Mouse (Mus musculus) embryonic facial prominence, embryonic 14.5 days (tissue): ENCODE data around the gene Ogfod3. TPM values are rescaled to one million over a fixed set of nuclear protein-coding genes. Genes with fewer than 3 reads are reported as not detected.
A peak's percentile ranks its signal among the peaks of the same experiment; 100 is the strongest.

Source experiments
- ATAC-seq: fragments of 200-750 bp; cut with Nextera tagmentation; 2 replicates; pipeline ENCODE4 v1.8.0; 2017; ENCODE audit warnings: low read depth, moderate number of reproducible peaks, moderate TSS enrichment
- DNase-seq: peaks from one replicate; pipeline ENCODE4 v3.0.0-alpha.2; 2015; ENCODE audit warnings: low spot score
- H3K27ac ChIP-seq: fragments of 300-500 bp; sonication (generic); replicated peaks from 2 replicates; pipeline ENCODE4 v1.5.1; 2014; ENCODE audit warnings: low read depth, mild to moderate bottlenecking, low read length, moderate library complexity
- H3K27me3 ChIP-seq: fragments of 300-500 bp; sonication (generic); replicated peaks from 2 replicates; pipeline ENCODE4 v1.6.1; 2014; ENCODE audit warnings: low read length; ENCODE audit not compliant: control insufficient read depth, insufficient read depth
- H3K36me3 ChIP-seq: fragments of 300-500 bp; sonication (generic); 2 replicates; pipeline ENCODE4 v1.6.1; 2014; ENCODE audit warnings: low read length, mixed read lengths; ENCODE audit not compliant: control insufficient read depth, insufficient read depth
- H3K4me1 ChIP-seq: fragments of 300-500 bp; sonication (generic); 2 replicates; pipeline ENCODE4 v1.6.1; 2014; ENCODE audit warnings: antibody characterized with exemption, low read length; ENCODE audit not compliant: control insufficient read depth, insufficient read depth
- H3K4me2 ChIP-seq: fragments of 300-500 bp; sonication (generic); 2 replicates; pipeline ENCODE4 v1.6.1; 2014; ENCODE audit warnings: low read depth, mild to moderate bottlenecking, low read length, moderate library complexity, mixed read lengths
- H3K4me3 ChIP-seq: fragments of 300-500 bp; sonication (generic); 2 replicates; pipeline ENCODE4 v1.5.1; 2014; ENCODE audit warnings: low read depth, mild to moderate bottlenecking, low read length
- H3K9ac ChIP-seq: fragments of 300-500 bp; sonication (generic); 2 replicates; pipeline ENCODE4 v1.6.1; 2014; ENCODE audit warnings: low read depth, mild to moderate bottlenecking, low read length, moderate library complexity, mixed read lengths
- H3K9me3 ChIP-seq: fragments of 300-500 bp; sonication (generic); 2 replicates; pipeline ENCODE4 v1.6.1; 2016; ENCODE audit warnings: low read length; ENCODE audit not compliant: control insufficient read depth
- WGBS: fragments of 180-500 bp; shearing (Covaris S2); extraction: QIAGEN DNeasy Blood & Tissue Kit; methylation state at CpG from one replicate; pipeline ENCODE4 v1.1.7; 2014; 5-methylcytosine and 5-hydroxymethylcytosine counted together
- polyA plus RNA-seq: library from polyadenylated mRNA; unstranded; fragments of >200 nt; fragmentation: Nextera tagmentation; extraction: Ambion mirVana; gene quantifications from 2 replicates; pipeline ENCODE4 v1.2.1, GENCODE M21; 2014

The Ogfod3 gene
- polyA plus RNA-seq, 1 experiment from 2014 or later = 25.4 TPM

DNA sequence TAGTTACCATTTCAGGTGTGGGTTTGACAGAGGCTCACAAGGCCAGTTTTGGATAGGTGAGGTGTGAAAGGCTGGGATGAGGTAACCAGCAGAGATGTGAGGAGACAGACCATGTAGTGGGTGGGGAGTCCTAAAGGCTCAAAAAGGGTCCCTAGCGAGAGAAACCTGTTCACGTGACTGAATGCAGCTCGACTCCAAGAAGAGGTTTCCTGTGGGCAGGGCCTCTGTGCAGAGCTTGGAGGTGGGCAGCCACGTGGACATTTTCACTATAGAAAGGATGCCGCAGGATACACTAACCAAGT is 701 bp downstream of the Ogfod3 start:
- no peaks in the 10 kb centered on the region for H3K27me3 ChIP-seq
- 0% methylated on average over 5 of the region's 5 CpGs for WGBS
- ATAC-seq (no peak), DNase-seq (no peak)
- peak overlapping the region; percentile 69 for H3K4me2 ChIP-seq
- peaks cover 4% of the 10 kb centered on the region; the same call in 1 of the 2 replicates for H3K4me1 ChIP-seq
- H3K4me3 ChIP-seq = peak overlapping the region; percentile 72
- peak overlapping the region; percentile 77; the same call in 1 of the 2 replicates for H3K9ac ChIP-seq
- peak overlapping the region; percentile 81; the same call in 1 of the 2 replicates for H3K27ac ChIP-seq
- H3K36me3 ChIP-seq = peaks cover 13% of the 10 kb centered on the region; the same call in 1 of the 2 replicates
- no peaks in the 10 kb centered on the region for H3K9me3 ChIP-seq

DNA sequence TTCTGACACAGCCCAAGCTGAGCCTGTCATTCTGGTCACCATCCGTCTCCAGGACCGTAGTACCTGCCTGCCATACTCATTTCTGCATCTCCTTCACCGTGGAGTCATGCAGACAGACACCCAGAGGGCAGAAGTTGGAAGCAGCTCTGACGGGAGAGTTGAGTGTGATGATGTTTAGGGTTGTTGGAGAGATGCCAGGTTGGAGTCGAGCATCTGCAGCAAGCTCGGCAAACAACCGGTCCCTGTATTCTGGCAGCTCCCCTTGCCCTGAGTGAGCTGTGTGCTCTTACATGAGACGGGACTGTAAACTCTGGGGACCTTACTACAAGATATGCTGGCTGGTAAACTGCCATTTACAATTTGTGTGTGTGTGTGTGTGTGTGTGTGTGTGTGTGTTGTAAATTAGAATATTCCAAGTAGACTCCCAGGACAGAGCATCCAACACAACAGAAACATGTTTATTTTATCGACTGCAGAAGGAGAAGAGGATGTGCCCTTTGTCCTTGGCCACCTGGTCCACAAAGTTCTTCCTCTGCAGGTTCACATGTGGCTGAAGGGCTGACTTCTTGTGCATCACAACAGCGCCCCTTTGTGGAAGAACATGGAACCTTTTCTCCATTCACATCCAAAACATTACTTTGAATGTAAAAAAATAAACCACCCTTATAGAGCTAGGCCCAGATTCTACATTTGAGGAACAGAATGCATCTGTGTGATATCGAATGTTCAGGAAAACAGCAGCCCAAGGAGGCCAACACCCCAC is 2.9 kb downstream of the Ogfod3 start:
- ATAC-seq = no peak
- no peaks in the 10 kb centered on the region for H3K9me3 ChIP-seq
- H3K27me3 ChIP-seq = no peaks in the 10 kb centered on the region
- H3K27ac ChIP-seq = no peak overlapping the region
- WGBS = 51% methylated on average over 11 of the region's 11 CpGs
- H3K4me2 ChIP-seq = no peak overlapping the region
- H3K4me1 ChIP-seq = peaks cover 4% of the 10 kb centered on the region; the same call in 1 of the 2 replicates
- DNase-seq = peak; percentile 56
- H3K9ac ChIP-seq = no peak overlapping the region
- H3K36me3 ChIP-seq = no peaks in the 10 kb centered on the region
- no peak overlapping the region for H3K4me3 ChIP-seq

DNA sequence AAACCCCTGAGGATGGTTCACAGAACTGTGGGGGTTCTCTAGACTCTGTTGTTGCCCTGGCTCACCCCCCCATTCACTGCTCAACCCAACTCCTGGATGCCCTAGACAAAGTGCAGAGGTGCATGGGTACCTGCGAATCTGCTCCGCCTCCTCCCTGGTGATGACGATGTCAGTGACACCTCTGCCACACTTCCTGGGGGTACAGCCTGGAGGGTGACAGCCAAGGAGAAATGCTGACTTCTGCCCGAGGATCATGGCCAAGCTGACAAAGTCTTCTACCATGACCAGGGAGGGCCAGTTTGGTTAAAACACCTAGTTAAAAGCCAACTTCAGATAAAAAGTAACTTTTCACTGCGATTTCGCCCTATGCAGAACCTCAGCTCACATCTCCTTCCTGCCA is 3.7 kb downstream of the Ogfod3 start:
- Histone ChIP-seq H3K4me3 (no peak overlapping the region), H3K9me3 (no peaks in the 10 kb centered on the region), H3K27ac (no peak overlapping the region), H3K9ac (no peak overlapping the region), H3K27me3 (no peaks in the 10 kb centered on the region), H3K36me3 (0 out of 2 replicates have a peak, but pooled peaks cover 4% of the 10 kb centered on the region), H3K4me2 (no peak overlapping the region), H3K4me1 (peaks cover 4% of the 10 kb centered on the region; the same call in 1 of the 2 replicates)
- no peak for DNase-seq
- ATAC-seq = no peak
- WGBS = 91% methylated on average over 6 of the region's 6 CpGs

DNA sequence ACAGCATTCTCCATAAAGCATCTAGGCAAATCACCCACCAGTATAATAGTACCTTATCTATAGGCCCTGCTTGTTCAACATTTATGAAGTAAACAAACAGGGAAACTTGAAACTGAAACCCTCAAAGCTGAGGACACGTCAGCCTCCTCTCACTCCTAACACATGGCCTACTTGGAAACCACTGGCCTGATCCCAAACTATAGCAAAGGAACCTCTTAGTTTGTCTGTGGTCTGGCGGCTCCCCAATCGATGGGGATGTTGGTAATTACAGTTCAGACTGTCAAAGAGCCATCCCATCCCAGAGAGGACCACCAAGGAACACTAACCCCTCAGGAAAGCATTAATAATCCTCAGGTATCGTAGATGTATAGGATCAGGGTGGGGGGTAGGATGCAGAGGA is 4.7 kb downstream of the Ogfod3 start:
- H3K4me3 ChIP-seq = no peak overlapping the region
- no peak overlapping the region for H3K4me2 ChIP-seq
- H3K9me3 ChIP-seq = no peaks in the 10 kb centered on the region
- peak; percentile 64 for DNase-seq
- ATAC-seq = no peak
- 0 out of 2 replicates have a peak, but pooled peaks cover 5% of the 10 kb centered on the region for H3K36me3 ChIP-seq
- WGBS = 70% methylated on average over 4 of the region's 4 CpGs
- H3K27me3 ChIP-seq = no peaks in the 10 kb centered on the region
- no peak overlapping the region for H3K27ac ChIP-seq
- H3K9ac ChIP-seq = no peak overlapping the region
- H3K4me1 ChIP-seq = no peaks in the 10 kb centered on the region

DNA sequence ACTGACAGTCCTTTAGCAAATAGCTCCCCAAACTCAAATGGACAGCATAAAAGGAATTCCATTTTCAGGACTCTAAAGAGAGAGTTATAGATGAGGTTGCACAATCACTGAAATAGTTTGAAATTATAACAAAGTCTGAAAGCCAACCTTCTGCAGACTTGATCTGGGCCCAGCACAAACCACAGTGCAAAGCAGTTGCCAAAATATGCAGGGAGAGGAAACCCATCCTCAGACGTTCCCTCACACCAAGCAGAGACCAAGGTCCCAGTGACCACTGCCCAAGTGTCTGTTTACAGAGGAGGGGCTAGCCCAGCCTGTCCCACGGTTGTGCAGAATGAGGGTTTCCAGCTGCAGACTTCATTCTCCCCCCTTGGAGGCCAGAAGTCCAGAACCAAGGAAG is 5.9 kb downstream of the Ogfod3 start:
- Histone ChIP-seq H3K9me3 (no peaks in the 10 kb centered on the region), H3K4me3 (no peak overlapping the region), H3K9ac (no peak overlapping the region), H3K27me3 (no peaks in the 10 kb centered on the region), H3K4me1 (no peaks in the 10 kb centered on the region), H3K4me2 (no peak overlapping the region), H3K36me3 (0 out of 2 replicates have a peak, but pooled peaks cover 5% of the 10 kb centered on the region), H3K27ac (0 out of 2 replicates have a peak overlapping the region, but pooled peaks have one; percentile 0)
- no peak for ATAC-seq
- 43% methylated on average over 2 of the region's 2 CpGs for WGBS
- DNase-seq = peak; percentile 32

DNA sequence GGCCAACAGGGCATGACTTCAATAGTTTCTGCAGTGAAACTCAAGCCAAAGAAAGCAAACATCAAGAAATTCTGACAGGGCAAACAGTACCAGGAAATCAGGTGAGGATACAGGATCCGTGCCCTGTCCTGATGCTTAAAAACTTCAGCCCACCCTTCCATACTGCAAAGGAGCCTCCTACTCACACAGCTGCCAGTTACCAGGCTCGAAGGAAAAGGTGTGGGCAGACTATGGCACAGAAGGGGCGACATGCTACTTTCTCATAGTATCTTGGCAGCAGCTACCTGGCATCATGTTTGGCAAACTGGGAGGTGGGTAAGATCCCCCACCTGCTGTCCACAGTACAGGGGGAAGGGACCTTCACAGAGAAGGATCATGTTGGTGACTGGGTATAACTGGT is 11.1 kb downstream of the Ogfod3 start:
- no peak overlapping the region for H3K4me3 ChIP-seq
- ATAC-seq (no peak), DNase-seq (no peak)
- no peaks in the 10 kb centered on the region for H3K27me3 ChIP-seq
- no peak overlapping the region for H3K9ac ChIP-seq
- H3K27ac ChIP-seq = no peak overlapping the region
- 71% methylated on average over 3 of the region's 3 CpGs for WGBS
- H3K4me1 ChIP-seq = no peaks in the 10 kb centered on the region
- H3K4me2 ChIP-seq = no peak overlapping the region
- H3K36me3 ChIP-seq = 0 out of 2 replicates have a peak, but pooled peaks cover 7% of the 10 kb centered on the region
- H3K9me3 ChIP-seq = no peaks in the 10 kb centered on the region

DNA sequence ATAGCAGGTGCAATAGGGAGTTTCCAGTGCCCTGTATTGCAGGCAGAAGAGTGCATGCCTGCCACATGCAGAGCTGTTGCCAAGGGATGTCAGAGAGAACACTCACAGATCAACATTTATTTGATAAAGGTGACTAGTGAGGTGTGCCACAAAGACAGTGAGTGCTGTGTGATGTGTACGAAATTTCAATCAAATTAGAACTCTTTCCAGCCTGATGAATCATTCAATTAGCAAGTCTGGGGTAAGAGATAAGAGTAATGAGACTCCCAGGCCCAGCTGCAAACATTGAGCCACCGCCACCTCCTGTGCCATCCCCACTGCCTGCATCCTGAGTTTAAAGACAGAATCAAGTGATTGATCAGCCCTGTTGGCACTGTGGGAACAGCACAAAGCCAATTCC is 11.8 kb downstream of the Ogfod3 start:
- Histone ChIP-seq H3K4me2 (no peak overlapping the region), H3K9ac (no peak overlapping the region), H3K4me3 (no peak overlapping the region), H3K36me3 (0 out of 2 replicates have a peak, but pooled peaks cover 9% of the 10 kb centered on the region), H3K4me1 (no peaks in the 10 kb centered on the region), H3K27ac (no peak overlapping the region), H3K27me3 (no peaks in the 10 kb centered on the region), H3K9me3 (no peaks in the 10 kb centered on the region)
- WGBS = 78% methylated on average over 2 of the region's 2 CpGs
- ATAC-seq (no peak), DNase-seq (no peak)

DNA sequence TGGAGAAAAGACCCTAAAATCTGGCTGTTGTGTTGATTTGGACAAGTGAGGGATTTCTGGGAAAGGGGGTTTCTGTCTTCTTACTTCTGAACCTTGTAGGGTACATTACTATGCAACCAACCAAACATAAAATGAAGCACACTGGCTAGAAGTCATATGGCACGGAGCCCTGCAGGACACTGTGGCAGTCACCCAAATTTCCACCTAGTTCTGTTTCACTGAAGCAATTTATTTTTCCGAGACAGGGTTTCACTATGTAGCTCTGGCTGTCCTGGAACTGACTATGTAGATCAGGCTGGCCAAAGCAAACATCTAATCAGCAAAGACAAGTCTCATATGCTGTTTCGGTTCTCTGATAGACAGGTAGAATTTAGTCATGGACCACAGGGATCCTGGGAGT is 14.8 kb downstream of the Ogfod3 start:
- DNase-seq (peak; percentile 36), ATAC-seq (no peak)
- 73% methylated on average over 3 of the region's 3 CpGs for WGBS
- no peak overlapping the region for H3K9ac ChIP-seq
- H3K4me3 ChIP-seq = no peak overlapping the region
- H3K27me3 ChIP-seq = no peaks in the 10 kb centered on the region
- H3K9me3 ChIP-seq = no peaks in the 10 kb centered on the region
- 0 out of 2 replicates have a peak, but pooled peaks cover 5% of the 10 kb centered on the region for H3K36me3 ChIP-seq
- H3K4me2 ChIP-seq = no peak overlapping the region
- no peaks in the 10 kb centered on the region for H3K4me1 ChIP-seq
- no peak overlapping the region for H3K27ac ChIP-seq
